Mouse (Mus musculus): ENCODE results near the gene Alg12. TPM values are rescaled to one million over a fixed set of nuclear protein-coding genes. Genes with fewer than 3 reads are reported as not detected.

Gene Alg12
- polyA plus RNA-seq, 1 experiment from 2014 or later: 9.3 TPM

DNA sequence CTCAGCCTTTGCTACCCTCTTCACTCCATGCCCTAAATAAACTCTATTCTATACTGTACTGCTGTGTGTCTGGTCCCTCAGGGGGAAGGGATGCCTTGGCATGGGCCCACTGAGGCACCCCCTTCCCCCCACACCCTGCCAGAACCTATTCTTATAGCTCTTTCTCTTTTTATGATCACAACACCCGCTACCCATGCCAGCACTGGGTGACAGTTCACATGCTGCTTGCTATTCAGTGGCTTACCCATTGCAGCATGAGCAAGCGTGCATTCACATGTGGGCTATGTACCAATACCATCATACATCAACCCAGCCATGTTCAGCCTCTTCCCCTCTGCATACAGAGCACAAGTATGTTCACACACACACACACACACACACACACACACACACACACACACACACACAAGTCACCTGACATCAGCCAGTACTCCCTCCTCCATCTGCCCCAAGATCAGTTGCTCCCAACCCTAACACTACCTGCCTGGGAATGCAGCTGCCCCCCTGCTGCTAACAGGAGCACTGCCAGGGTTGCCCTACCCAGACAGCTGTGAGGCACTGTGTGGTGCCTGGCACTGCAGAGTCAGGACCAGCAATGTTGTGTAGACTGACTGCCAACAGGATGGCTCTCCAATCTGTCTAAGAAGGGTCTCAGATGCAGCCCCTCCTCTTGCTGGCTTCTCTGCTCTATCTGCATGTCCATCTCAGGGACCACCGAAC lies 22.6 kb upstream of the Alg12 start:
- no peaks in the 10 kb centered on the region for H3K36me3 ChIP-seq
- peaks cover 67% of the 10 kb centered on the region for H3K4me1 ChIP-seq (replicated peaks)
- H3K4me3 ChIP-seq: no peak overlapping the region
- no peak overlapping the region for H3K4me2 ChIP-seq
- no peak overlapping the region for H3K27ac ChIP-seq (ENCODE audit: poor library complexity, severe bottlenecking)
- H3K27me3 ChIP-seq (replicated peaks): no peaks in the 10 kb centered on the region
- ATAC-seq (ENCODE audit: insufficient number of reproducible peaks, low FRiP score): no peak
- H3K9me3 ChIP-seq (replicated peaks): no peaks in the 10 kb centered on the region
- no peak overlapping the region for H3K9ac ChIP-seq
- WGBS: 84% methylated on average over 3 of the region's 3 CpGs

DNA sequence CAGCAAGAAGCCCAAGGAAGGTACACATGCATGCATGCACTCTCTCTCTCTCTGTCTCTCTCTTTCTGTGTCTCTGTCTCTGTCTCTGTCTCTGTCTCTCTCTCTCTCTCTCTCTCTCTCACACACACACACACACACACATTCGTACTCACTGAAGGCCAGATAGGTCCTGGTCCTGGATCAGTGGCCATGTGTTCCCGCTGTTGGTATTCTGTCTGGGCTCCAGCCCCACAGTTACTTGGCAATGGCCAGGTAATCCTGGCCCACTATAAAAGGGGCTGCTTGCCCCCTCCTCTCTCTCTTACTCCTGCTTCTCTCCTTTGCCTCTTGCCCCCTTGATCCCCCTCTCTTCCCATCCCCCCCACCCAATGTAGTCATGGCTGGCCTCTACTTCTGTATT lies 22.0 kb upstream of the Alg12 start:
- ATAC-seq (ENCODE audit: insufficient number of reproducible peaks, low FRiP score): no peak
- 77% methylated on average over 2 of the region's 2 CpGs for WGBS

GRCm38 (mm10) chr15:88840126-88840525 lies 21.0 kb upstream of the Alg12 start:
- H3K27me3 ChIP-seq (replicated peaks): no peaks in the 10 kb centered on the region
- no peak for ATAC-seq (ENCODE audit: insufficient number of reproducible peaks, low FRiP score)
- peak overlapping the region; percentile 98 for H3K27ac ChIP-seq (ENCODE audit: poor library complexity, severe bottlenecking)
- H3K4me2 ChIP-seq: 0 out of 2 replicates have a peak overlapping the region, but pooled peaks have one; percentile 3
- peaks cover 74% of the 10 kb centered on the region for H3K4me1 ChIP-seq (replicated peaks)
- H3K36me3 ChIP-seq: no peaks in the 10 kb centered on the region
- no peaks in the 10 kb centered on the region for H3K9me3 ChIP-seq (replicated peaks)
- H3K4me3 ChIP-seq: no peak overlapping the region
- WGBS: 25% methylated on average over 10 of the region's 10 CpGs
- peak overlapping the region; percentile 49 for H3K9ac ChIP-seq

More for the DNA sequence above, 22.0 kb upstream of the Alg12 start:
- H3K9me3 ChIP-seq (replicated peaks): no peaks in the 10 kb centered on the region
- H3K9ac ChIP-seq: no peak overlapping the region
- H3K36me3 ChIP-seq: no peaks in the 10 kb centered on the region
- H3K4me1 ChIP-seq (replicated peaks): peaks cover 73% of the 10 kb centered on the region
- H3K27me3 ChIP-seq (replicated peaks): no peaks in the 10 kb centered on the region
- H3K4me3 ChIP-seq: no peak overlapping the region
- H3K27ac ChIP-seq (ENCODE audit: poor library complexity, severe bottlenecking): peak overlapping the region; percentile 98; the same call in 1 of the 2 replicates
- H3K4me2 ChIP-seq: no peak overlapping the region

DNA sequence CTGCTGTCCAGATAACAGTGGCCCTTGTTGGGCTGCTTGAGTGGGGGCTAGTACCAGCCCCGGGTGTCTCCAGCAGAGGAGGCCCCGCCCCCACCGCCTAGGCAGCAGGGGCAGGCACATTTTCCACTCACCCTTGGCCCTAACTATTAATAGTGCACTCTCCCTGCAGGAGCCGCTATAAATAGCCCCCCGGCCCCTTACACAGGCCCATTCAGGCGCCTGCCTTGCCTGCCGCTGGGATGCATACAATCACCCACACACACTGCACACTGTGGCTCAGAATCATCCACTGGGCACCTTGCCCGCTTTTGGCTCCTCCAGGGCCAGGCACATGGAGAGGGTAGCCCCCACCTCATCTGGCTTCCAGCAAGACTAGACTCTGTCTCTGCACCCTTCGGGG lies 20.2 kb upstream of the Alg12 start:
- H3K9ac ChIP-seq: peak overlapping the region; percentile 49
- peak overlapping the region; percentile 43 for H3K4me2 ChIP-seq
- no peaks in the 10 kb centered on the region for H3K27me3 ChIP-seq (replicated peaks)
- peaks cover 73% of the 10 kb centered on the region for H3K4me1 ChIP-seq (replicated peaks)
- no peaks in the 10 kb centered on the region for H3K36me3 ChIP-seq
- H3K9me3 ChIP-seq (replicated peaks): no peaks in the 10 kb centered on the region
- WGBS: 8% methylated on average over 9 of the region's 9 CpGs
- no peak overlapping the region for H3K4me3 ChIP-seq
- peak overlapping the region; percentile 98 for H3K27ac ChIP-seq (ENCODE audit: poor library complexity, severe bottlenecking)
- ATAC-seq (ENCODE audit: insufficient number of reproducible peaks, low FRiP score): peak; percentile 88

- peak overlapping the region; percentile 86 for H3K4me2 ChIP-seq
- under 1% methylated on average over 11 of the region's 11 CpGs for WGBS
- peak overlapping the region; percentile 58 for H3K4me3 ChIP-seq
- H3K36me3 ChIP-seq: no peaks in the 10 kb centered on the region
- H3K27me3 ChIP-seq (replicated peaks): no peaks in the 10 kb centered on the region
- H3K4me1 ChIP-seq (replicated peaks): peaks cover 62% of the 10 kb centered on the region
- H3K9me3 ChIP-seq (replicated peaks): no peaks in the 10 kb centered on the region
- peak overlapping the region; percentile 78 for H3K9ac ChIP-seq
- H3K27ac ChIP-seq (ENCODE audit: poor library complexity, severe bottlenecking): peak overlapping the region; percentile 81
- ATAC-seq (ENCODE audit: insufficient number of reproducible peaks, low FRiP score): no peak
Observed at GRCm38 (mm10) chr15:88837977-88838376, 18.9 kb upstream of the Alg12 start.

GRCm38 (mm10) chr15:88837199-88837932 lies 18.2 kb upstream of the Alg12 start:
- peaks cover 63% of the 10 kb centered on the region for H3K4me1 ChIP-seq (replicated peaks)
- no peaks in the 10 kb centered on the region for H3K9me3 ChIP-seq (replicated peaks)
- H3K27me3 ChIP-seq (replicated peaks): no peaks in the 10 kb centered on the region
- peak overlapping the region; percentile 78 for H3K9ac ChIP-seq
- H3K4me2 ChIP-seq: peak overlapping the region; percentile 86
- WGBS: under 1% methylated on average over 39 of the region's 39 CpGs
- peak overlapping the region; percentile 81 for H3K27ac ChIP-seq (ENCODE audit: poor library complexity, severe bottlenecking)
- ATAC-seq (ENCODE audit: insufficient number of reproducible peaks, low FRiP score): peak; percentile 36
- peak overlapping the region; percentile 58 for H3K4me3 ChIP-seq
- no peaks in the 10 kb centered on the region for H3K36me3 ChIP-seq

- peaks cover 63% of the 10 kb centered on the region for H3K4me1 ChIP-seq (replicated peaks)
- peak overlapping the region; percentile 86 for H3K4me2 ChIP-seq
- no peaks in the 10 kb centered on the region for H3K9me3 ChIP-seq (replicated peaks)
- no peak for ATAC-seq (ENCODE audit: insufficient number of reproducible peaks, low FRiP score)
- peak overlapping the region; percentile 78; the same call in 1 of the 2 replicates for H3K9ac ChIP-seq
- no peaks in the 10 kb centered on the region for H3K36me3 ChIP-seq
- peak overlapping the region; percentile 81 for H3K27ac ChIP-seq (ENCODE audit: poor library complexity, severe bottlenecking)
- H3K4me3 ChIP-seq: peak overlapping the region; percentile 58
- WGBS: 65% methylated on average over 5 of the region's 5 CpGs
- no peaks in the 10 kb centered on the region for H3K27me3 ChIP-seq (replicated peaks)
Observed at GRCm38 (mm10) chr15:88836571-88836970, 17.5 kb upstream of the Alg12 start.

DNA sequence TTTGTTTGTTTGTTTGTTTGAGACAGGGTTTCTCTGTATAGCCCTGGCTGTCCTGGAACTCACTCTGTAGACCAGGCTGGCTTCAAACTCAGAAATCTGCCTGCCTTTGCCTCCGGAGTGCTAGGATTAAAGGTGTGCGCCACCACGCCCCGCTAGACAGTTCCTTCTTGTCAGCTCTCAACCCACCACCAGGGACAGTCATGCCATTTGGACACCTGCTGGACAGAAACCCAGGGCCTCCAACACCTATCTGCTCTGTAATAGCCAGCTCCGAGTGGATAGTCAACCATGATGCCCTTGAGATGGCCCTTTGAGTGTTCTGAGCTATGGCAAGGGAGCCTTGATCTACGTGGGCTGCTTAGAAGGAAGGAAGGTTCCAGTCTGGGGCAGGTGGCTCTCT lies 16.9 kb upstream of the Alg12 start:
- Histone ChIP-seq H3K27ac (ENCODE audit: poor library complexity, severe bottlenecking) (peak overlapping the region; percentile 81; the same call in 1 of the 2 replicates), H3K27me3 (replicated peaks) (no peaks in the 10 kb centered on the region), H3K36me3 (no peaks in the 10 kb centered on the region), H3K9ac (no peak overlapping the region), H3K4me1 (replicated peaks) (peaks cover 64% of the 10 kb centered on the region), H3K9me3 (replicated peaks) (no peaks in the 10 kb centered on the region), H3K4me3 (no peak overlapping the region), H3K4me2 (no peak overlapping the region; the same call in 1 of the 2 replicates)
- ATAC-seq (ENCODE audit: insufficient number of reproducible peaks, low FRiP score): no peak
- 74% methylated on average over 6 of the region's 6 CpGs for WGBS

- Histone ChIP-seq H3K4me1 (replicated peaks) (peaks cover 55% of the 10 kb centered on the region), H3K4me3 (no peak overlapping the region), H3K27ac (ENCODE audit: poor library complexity, severe bottlenecking) (peak overlapping the region; percentile 85), H3K4me2 (no peak overlapping the region), H3K9me3 (replicated peaks) (no peaks in the 10 kb centered on the region), H3K36me3 (no peaks in the 10 kb centered on the region), H3K27me3 (replicated peaks) (no peaks in the 10 kb centered on the region), H3K9ac (no peak overlapping the region)
- no peak for ATAC-seq (ENCODE audit: insufficient number of reproducible peaks, low FRiP score)
- 74% methylated on average over 9 of the region's 9 CpGs for WGBS
Observed at GRCm38 (mm10) chr15:88832536-88832935, 13.4 kb upstream of the Alg12 start.

GRCm38 (mm10) chr15:88831482-88831881 lies 12.4 kb upstream of the Alg12 start:
- ATAC-seq (ENCODE audit: insufficient number of reproducible peaks, low FRiP score): 0 out of 2 replicates have a peak, but pooled peaks have one; percentile 42
- Histone ChIP-seq H3K9me3 (replicated peaks) (no peaks in the 10 kb centered on the region), H3K4me3 (no peak overlapping the region), H3K4me1 (replicated peaks) (peaks cover 46% of the 10 kb centered on the region), H3K27ac (ENCODE audit: poor library complexity, severe bottlenecking) (peak overlapping the region; percentile 85), H3K4me2 (no peak overlapping the region), H3K9ac (no peak overlapping the region), H3K36me3 (no peaks in the 10 kb centered on the region), H3K27me3 (replicated peaks) (no peaks in the 10 kb centered on the region)
- 32% methylated on average over 5 of the region's 5 CpGs for WGBS

DNA sequence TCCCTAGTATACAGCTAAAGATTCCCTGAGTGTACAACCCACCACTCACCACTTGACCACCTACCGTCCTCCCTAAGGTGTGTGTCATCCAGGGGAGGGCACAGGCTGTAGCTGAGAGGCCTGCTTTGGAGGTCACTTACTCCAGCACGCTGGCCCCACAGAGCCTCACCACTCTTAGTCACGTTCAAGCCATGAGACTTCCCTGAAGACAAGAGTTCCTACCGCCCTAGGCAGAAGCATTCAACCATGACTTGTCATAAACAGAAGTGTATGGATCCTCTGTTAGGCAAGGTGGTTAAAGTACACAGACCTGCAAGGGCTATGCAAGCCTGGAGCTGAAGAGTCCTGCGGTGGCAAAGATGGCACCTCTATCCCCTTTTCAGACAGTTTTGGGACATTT lies 11.6 kb upstream of the Alg12 start:
- Histone ChIP-seq H3K4me1 (replicated peaks) (peaks cover 41% of the 10 kb centered on the region), H3K4me3 (no peak overlapping the region), H3K27me3 (replicated peaks) (no peaks in the 10 kb centered on the region), H3K9me3 (replicated peaks) (no peaks in the 10 kb centered on the region), H3K36me3 (peaks cover 7% of the 10 kb centered on the region), H3K27ac (ENCODE audit: poor library complexity, severe bottlenecking) (no peak overlapping the region), H3K4me2 (no peak overlapping the region), H3K9ac (no peak overlapping the region)
- no peak for ATAC-seq (ENCODE audit: insufficient number of reproducible peaks, low FRiP score)
- whole genome bisulfite sequencing: 81% methylated on average over 5 of the region's 5 CpGs
